In the genomic region with DNA sequence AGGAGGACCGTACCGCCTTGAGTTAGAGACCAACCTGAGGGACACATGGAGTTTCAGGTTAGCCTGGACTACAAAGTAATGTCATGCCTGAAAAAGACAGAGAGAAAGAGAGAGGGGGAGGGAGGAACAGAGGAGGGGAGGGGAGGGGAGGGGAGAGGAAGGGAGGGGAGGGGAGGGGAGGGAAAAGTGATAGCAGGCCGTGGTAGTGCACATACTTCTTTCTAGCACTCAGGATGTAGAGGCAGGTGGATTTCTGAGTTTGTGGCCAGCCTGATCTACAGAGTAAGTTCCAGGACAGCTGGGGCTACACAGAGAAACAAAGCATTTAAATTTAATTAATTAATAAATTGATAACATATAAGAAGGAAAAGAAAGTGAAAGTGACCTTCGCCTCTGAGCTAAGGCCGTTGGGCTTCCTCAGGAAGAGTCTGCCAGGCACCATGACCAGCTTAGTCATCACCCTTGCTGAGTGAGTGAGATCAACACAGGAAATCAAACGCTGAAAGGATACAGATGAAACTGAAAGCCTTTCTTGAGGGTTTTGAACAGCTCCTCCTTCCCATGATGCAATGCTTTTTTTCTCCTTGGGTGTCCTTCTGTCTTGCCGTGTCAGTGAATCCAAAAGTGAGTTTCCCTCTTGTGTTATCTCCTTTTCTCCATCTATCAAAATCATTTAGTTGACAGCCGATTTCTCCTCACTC, we compare ENCODE assay signal across 8 mouse cellular contexts. TPM values are rescaled to one million over a fixed set of nuclear protein-coding genes. Genes with fewer than 3 reads are reported as not detected.
DNase-seq lines count a peak whose midpoint lies in the region; ATAC-seq and TF ChIP-seq lines count a peak whose summit lies in the region.
"Had no signal": no experiment of that assay in that cellular context is flagged by ENCODE, and none has a peak within 500 bp of the region (broad histone marks: within the 10 kb centered on the region; RNA-seq: fewer than 3 reads in every experiment).

No protein-coding gene starts in this region.

- no peak overlapping the region for H3K27ac ChIP-seq in forebrain, embryonic 12.5 days
- no peak overlapping the region for H3K27ac ChIP-seq in gastrocnemius, adult 2 months

- no peak overlapping the region for H3K9ac ChIP-seq in forebrain, embryonic 12.5 days

- no peaks in the 10 kb centered on the region for H3K36me3 ChIP-seq in forebrain, embryonic 12.5 days (replicated peaks)

- peak; percentile 53 for ATAC-seq in erythroid progenitor cell, adult 5-6 weeks (replicated peaks; ENCODE audit: low FRiP score, poor library complexity, severe bottlenecking)
- ATAC-seq in megakaryocyte, adult 5-6 weeks (ENCODE audit: poor library complexity, severe bottlenecking) = peak; percentile 96
- ATAC-seq in forebrain, embryonic 12.5 days (ENCODE audit: low FRiP score) = no peak

- no peak overlapping the region for H3K4me2 ChIP-seq in forebrain, embryonic 12.5 days

- no peak overlapping the region for H3K4me3 ChIP-seq in forebrain, embryonic 12.5 days (replicated peaks)
- H3K4me3 ChIP-seq in gastrocnemius, adult 2 months = no peak overlapping the region

- peak; percentile 43 for DNase-seq in A20 (ENCODE audit: low read depth, low spot score)
- DNase-seq in CD4-positive, CD25-positive, alpha-beta regulatory T cell, adult 2 months (ENCODE audit: low read depth, low spot score) = peak; percentile 87
- DNase-seq in layer of hippocampus, postnatal 25 days (ENCODE audit: extremely low spot score in 1 of 2, low spot score in 1 of 2) = no peak
- no peak for DNase-seq in gastrocnemius, adult 2 months
- DNase-seq: cerebellum, postnatal 36 days had no signal

- peaks cover 6% of the 10 kb centered on the region; the same call in 1 of the 2 replicates for H3K27me3 ChIP-seq in forebrain, embryonic 12.5 days

- H3K9me3 ChIP-seq in forebrain, embryonic 12.5 days = no peaks in the 10 kb centered on the region

- H3K4me1 ChIP-seq in forebrain, embryonic 12.5 days = peaks cover 12% of the 10 kb centered on the region

- intact Hi-C loops in gastrocnemius, adult 2 months (cut with DNase I) = no loop called here

- WGBS in forebrain, embryonic 12.5 days = 81% methylated on average over 8 of the region's 8 CpGs

- no peak for TF ChIP-seq CTCF in gastrocnemius, adult 2 months (IDR thresholded peaks at IDR 0.05)

RNA-seq across cellular contexts. Expression of a gene that starts 5.6 kb away (rescaled TPM):
- total RNA-seq in erythroid progenitor cell, adult 5-6 weeks (2015; ENCODE audit: low replicate concordance) = 8.3 and 23.5 TPM in 2 replicates
- 6.3 and 11.8 TPM in 2 replicates for total RNA-seq in erythroid progenitor cell, adult 5-6 weeks (2017; ENCODE audit: low replicate concordance)
- 50.0 and 52.5 TPM in 2 replicates for total RNA-seq in megakaryocyte, adult 5-6 weeks (2015)
- total RNA-seq in megakaryocyte, adult 5-6 weeks (2017) = 36.1 and 42.4 TPM in 2 replicates
- 30.2 and 34.3 TPM in 2 replicates for polyA plus RNA-seq in forebrain, embryonic 12.5 days (2016; fragmentation: Nextera tagmentation; extraction: Ambion mirVana)
- 10 to 100 TPM; 38.3 to 42.6 TPM for total RNA-seq in layer of hippocampus, postnatal 25 days (2021)
- total RNA-seq in gastrocnemius, adult 2 months (2021) = 10 to 100 TPM; 20.1 to 28.1 TPM

Comparison
In these comparisons a context has a peak if more than half of its experiments do, and no peak if none do; other contexts are left out.
1. DNase-seq: peak in A20 (single experiment) and CD4-positive, CD25-positive, alpha-beta regulatory T cell, adult 2 months (single experiment); none in layer of hippocampus, postnatal 25 days (0 of 2) and gastrocnemius, adult 2 months (single experiment).